Mouse (Mus musculus): ENCODE measurements around the gene Grik5. TPM values are rescaled to one million over a fixed set of nuclear protein-coding genes. Genes with fewer than 3 reads are reported as not detected.

Gene Grik5
- polyA plus RNA-seq (2014; fragmentation: Nextera tagmentation; extraction: Ambion mirVana) = 7.0 and 8.8 TPM in 2 replicates

- Histone ChIP-seq H3K27ac (ENCODE audit: low read depth) (peak within 1 kb of the TSS; percentile 58), H3K36me3 (ENCODE audit: control insufficient read depth, insufficient read depth, low read length) (peaks cover 14% of the 10 kb centered on the region), H3K4me1 (replicated peaks; ENCODE audit: control insufficient read depth, insufficient read depth, low read length) (peaks cover 28% of the 10 kb centered on the region), H3K9ac (ENCODE audit: low read length) (peak within 1 kb of the TSS; percentile 66), H3K4me2 (ENCODE audit: low read length) (peak within 1 kb of the TSS; percentile 92), H3K9me3 (ENCODE audit: control insufficient read depth, low read length) (no peaks in the 10 kb centered on the region), H3K4me3 (ENCODE audit: low read depth, low read length) (peak within 1 kb of the TSS; percentile 62), H3K27me3 (replicated peaks; ENCODE audit: control insufficient read depth, insufficient read depth, low read length) (no peaks in the 10 kb centered on the region)
- ATAC-seq (replicated peaks; ENCODE audit: low FRiP score, low TSS enrichment, low read depth) = no peak
- peak; percentile 71 for DNase-seq (ENCODE audit: low spot score)
- WGBS = 1% methylated on average over 25 of the region's 28 CpGs
These were observed at the start of gene Grik5, which contains the start of gene Zfp574 for GRCm38 (mm10) chr7:25071979-25072715. Grik5 (minus strand) TSS chr7:25072346. Zfp574 (plus strand) TSS chr7:25072567.

- no peak overlapping the region for H3K4me3 ChIP-seq (ENCODE audit: low read depth, low read length)
- no peak overlapping the region for H3K27ac ChIP-seq (ENCODE audit: low read depth)
- ATAC-seq (replicated peaks; ENCODE audit: low FRiP score, low TSS enrichment, low read depth) (no peak), DNase-seq (ENCODE audit: low spot score) (no peak)
- H3K9me3 ChIP-seq (ENCODE audit: control insufficient read depth, low read length) = no peaks in the 10 kb centered on the region
- H3K4me1 ChIP-seq (replicated peaks; ENCODE audit: control insufficient read depth, insufficient read depth, low read length) = no peaks in the 10 kb centered on the region
- H3K4me2 ChIP-seq (ENCODE audit: low read length) = no peak overlapping the region
- H3K9ac ChIP-seq (ENCODE audit: low read length) = no peak overlapping the region
- H3K36me3 ChIP-seq (ENCODE audit: control insufficient read depth, insufficient read depth, low read length) = no peaks in the 10 kb centered on the region
- 56% methylated on average over 13 of the region's 13 CpGs for WGBS
- H3K27me3 ChIP-seq (replicated peaks; ENCODE audit: control insufficient read depth, insufficient read depth, low read length) = no peaks in the 10 kb centered on the region
These were observed 49.2 kb upstream of the Grik5 start for GRCm38 (mm10) chr7:25121240-25121786.

- no peak overlapping the region for H3K9ac ChIP-seq (ENCODE audit: low read length)
- WGBS = 71% methylated on average over 16 of the region's 25 CpGs
- H3K27me3 ChIP-seq (replicated peaks; ENCODE audit: control insufficient read depth, insufficient read depth, low read length) = peaks cover 2% of the 10 kb centered on the region; the same call in 1 of the 2 replicates
- ATAC-seq (replicated peaks; ENCODE audit: low FRiP score, low TSS enrichment, low read depth) = no peak
- no peaks in the 10 kb centered on the region for H3K4me1 ChIP-seq (replicated peaks; ENCODE audit: control insufficient read depth, insufficient read depth, low read length)
- H3K27ac ChIP-seq (ENCODE audit: low read depth) = no peak overlapping the region
- H3K36me3 ChIP-seq (ENCODE audit: control insufficient read depth, insufficient read depth, low read length) = no peaks in the 10 kb centered on the region
- H3K9me3 ChIP-seq (ENCODE audit: control insufficient read depth, low read length) = no peaks in the 10 kb centered on the region
- no peak overlapping the region for H3K4me3 ChIP-seq (ENCODE audit: low read depth, low read length)
- DNase-seq (ENCODE audit: low spot score) = no peak
- no peak overlapping the region for H3K4me2 ChIP-seq (ENCODE audit: low read length)
These were observed 48.1 kb upstream of the Grik5 start for GRCm38 (mm10) chr7:25120061-25120834.

- H3K4me1 ChIP-seq (replicated peaks; ENCODE audit: control insufficient read depth, insufficient read depth, low read length) = no peaks in the 10 kb centered on the region
- 80% methylated on average over 16 of the region's 16 CpGs for WGBS
These were observed 40.9 kb upstream of the Grik5 start for GRCm38 (mm10) chr7:25112956-25113603.

DNA sequence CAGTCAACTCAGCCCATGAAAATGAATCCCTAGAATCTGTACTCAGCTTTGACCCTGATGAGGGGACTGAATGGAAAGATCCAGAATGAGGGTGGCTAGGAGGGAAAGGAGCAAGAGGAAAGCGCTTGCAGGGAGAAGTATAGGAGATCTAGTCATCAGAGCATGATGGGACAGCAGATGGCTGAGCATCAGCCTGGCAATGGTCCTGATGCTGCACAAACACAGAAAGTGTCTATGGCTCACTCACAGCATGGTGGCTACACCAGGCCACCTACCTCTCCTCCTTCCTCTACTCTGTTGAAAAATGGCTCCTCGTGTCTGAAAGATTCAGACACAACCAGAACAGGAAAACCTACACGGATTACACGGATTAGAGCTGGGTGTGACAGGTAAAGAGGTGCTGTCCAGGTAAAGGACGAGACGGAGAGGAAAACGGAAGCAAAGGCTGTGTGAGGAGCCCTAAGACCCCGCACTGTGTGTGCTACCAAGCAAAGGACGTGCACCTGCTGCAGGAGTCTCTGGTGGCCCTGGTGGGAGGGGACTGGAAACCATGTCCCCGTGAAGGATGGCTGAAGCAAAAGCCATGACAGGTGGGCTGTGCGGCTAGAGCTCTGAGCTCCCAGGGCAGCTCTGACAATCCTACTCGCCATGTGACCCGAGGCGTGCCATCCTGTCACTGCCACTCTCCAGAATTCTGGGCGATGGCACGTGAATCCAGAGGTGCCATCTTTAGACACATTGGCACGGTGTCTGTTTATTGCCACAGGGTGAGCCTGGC lies 40.2 kb upstream of the Grik5 start:
- H3K9me3 ChIP-seq (ENCODE audit: control insufficient read depth, low read length) = no peaks in the 10 kb centered on the region
- H3K27me3 ChIP-seq (replicated peaks; ENCODE audit: control insufficient read depth, insufficient read depth, low read length) = peaks cover 7% of the 10 kb centered on the region; the same call in 1 of the 2 replicates
- ATAC-seq (replicated peaks; ENCODE audit: low FRiP score, low TSS enrichment, low read depth) (no peak), DNase-seq (ENCODE audit: low spot score) (no peak)
- no peak overlapping the region for H3K9ac ChIP-seq (ENCODE audit: low read length)
- no peak overlapping the region for H3K4me2 ChIP-seq (ENCODE audit: low read length)
- H3K36me3 ChIP-seq (ENCODE audit: control insufficient read depth, insufficient read depth, low read length) = no peaks in the 10 kb centered on the region
- H3K4me1 ChIP-seq (replicated peaks; ENCODE audit: control insufficient read depth, insufficient read depth, low read length) = no peaks in the 10 kb centered on the region
- 84% methylated on average over 17 of the region's 17 CpGs for WGBS
- H3K4me3 ChIP-seq (ENCODE audit: low read depth, low read length) = no peak overlapping the region
- no peak overlapping the region for H3K27ac ChIP-seq (ENCODE audit: low read depth)

More at GRCm38 (mm10) chr7:25112956-25113603, 40.9 kb upstream of the Grik5 start:
- DNase-seq (ENCODE audit: low spot score) (no peak), ATAC-seq (replicated peaks; ENCODE audit: low FRiP score, low TSS enrichment, low read depth) (no peak)
- H3K4me3 ChIP-seq (ENCODE audit: low read depth, low read length) = no peak overlapping the region
- no peaks in the 10 kb centered on the region for H3K36me3 ChIP-seq (ENCODE audit: control insufficient read depth, insufficient read depth, low read length)
- peaks cover 7% of the 10 kb centered on the region; the same call in 1 of the 2 replicates for H3K27me3 ChIP-seq (replicated peaks; ENCODE audit: control insufficient read depth, insufficient read depth, low read length)
- no peak overlapping the region for H3K9ac ChIP-seq (ENCODE audit: low read length)
- H3K9me3 ChIP-seq (ENCODE audit: control insufficient read depth, low read length) = no peaks in the 10 kb centered on the region
- no peak overlapping the region for H3K4me2 ChIP-seq (ENCODE audit: low read length)
- H3K27ac ChIP-seq (ENCODE audit: low read depth) = no peak overlapping the region

- 85% methylated on average over 9 of the region's 9 CpGs for WGBS
- H3K9me3 ChIP-seq (ENCODE audit: control insufficient read depth, low read length) = no peaks in the 10 kb centered on the region
These were observed 38.2 kb upstream of the Grik5 start for GRCm38 (mm10) chr7:25110336-25110735.

DNA sequence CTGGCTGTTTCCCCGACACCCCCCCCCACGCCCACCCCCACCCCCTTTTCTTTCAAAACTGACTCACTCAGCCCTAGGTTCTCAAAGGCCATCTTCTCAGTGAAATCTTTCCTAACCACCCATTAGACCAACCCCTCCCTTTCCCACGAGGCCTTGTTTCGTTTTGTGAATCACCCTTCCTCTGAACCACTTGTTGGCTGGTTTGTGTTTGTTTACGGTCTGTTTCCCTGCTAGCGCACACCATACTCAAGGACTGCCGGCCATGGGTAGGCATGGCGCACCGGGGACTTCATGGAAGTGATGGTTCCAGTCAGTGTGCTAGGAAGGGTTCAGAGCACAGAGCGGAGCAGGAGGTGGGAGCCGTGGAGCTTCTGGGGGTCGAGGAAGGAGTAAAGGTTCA lies 37.2 kb upstream of the Grik5 start:
- WGBS = 75% methylated on average over 12 of the region's 12 CpGs
- H3K4me1 ChIP-seq (replicated peaks; ENCODE audit: control insufficient read depth, insufficient read depth, low read length) = no peaks in the 10 kb centered on the region
- H3K27me3 ChIP-seq (replicated peaks; ENCODE audit: control insufficient read depth, insufficient read depth, low read length) = no peaks in the 10 kb centered on the region
- H3K27ac ChIP-seq (ENCODE audit: low read depth) = no peak overlapping the region
- no peak for DNase-seq (ENCODE audit: low spot score)
- no peaks in the 10 kb centered on the region for H3K36me3 ChIP-seq (ENCODE audit: control insufficient read depth, insufficient read depth, low read length)
- ATAC-seq (replicated peaks; ENCODE audit: low FRiP score, low TSS enrichment, low read depth) = no peak
- no peak overlapping the region for H3K4me2 ChIP-seq (ENCODE audit: low read length)
- no peaks in the 10 kb centered on the region for H3K9me3 ChIP-seq (ENCODE audit: control insufficient read depth, low read length)
- H3K4me3 ChIP-seq (ENCODE audit: low read depth, low read length) = no peak overlapping the region
- no peak overlapping the region for H3K9ac ChIP-seq (ENCODE audit: low read length)

More at GRCm38 (mm10) chr7:25110336-25110735, 38.2 kb upstream of the Grik5 start:
- no peaks in the 10 kb centered on the region for H3K4me1 ChIP-seq (replicated peaks; ENCODE audit: control insufficient read depth, insufficient read depth, low read length)
- ATAC-seq (replicated peaks; ENCODE audit: low FRiP score, low TSS enrichment, low read depth) = no peak
- H3K36me3 ChIP-seq (ENCODE audit: control insufficient read depth, insufficient read depth, low read length) = no peaks in the 10 kb centered on the region
- H3K4me2 ChIP-seq (ENCODE audit: low read length) = no peak overlapping the region
- H3K27me3 ChIP-seq (replicated peaks; ENCODE audit: control insufficient read depth, insufficient read depth, low read length) = peaks cover 6% of the 10 kb centered on the region; the same call in 1 of the 2 replicates
- H3K4me3 ChIP-seq (ENCODE audit: low read depth, low read length) = no peak overlapping the region
- no peak overlapping the region for H3K27ac ChIP-seq (ENCODE audit: low read depth)
- no peak overlapping the region for H3K9ac ChIP-seq (ENCODE audit: low read length)
- DNase-seq (ENCODE audit: low spot score) = no peak
